Mouse (Mus musculus) ES-Bruce4 (cell line): ENCODE results near the gene Lgr5. TPM values are rescaled to one million over a fixed set of nuclear protein-coding genes. Genes with fewer than 3 reads are reported as not detected.

Experiments used
- H3K27ac ChIP-seq: 2 replicates; pipeline ENCODE4 v1.5.1; 2012; ENCODE audit warnings: low read length, inconsistent platforms; ENCODE audit not compliant: insufficient read depth
- H3K27me3 ChIP-seq: 2 replicates; pipeline ENCODE4 v1.6.1; 2012; ENCODE audit warnings: mild to moderate bottlenecking, low read length, inconsistent platforms; ENCODE audit not compliant: control insufficient read depth, poor library complexity, insufficient read depth, severe bottlenecking
- H3K36me3 ChIP-seq: 2 replicates; pipeline ENCODE4 v1.6.1; 2012; ENCODE audit warnings: inconsistent platforms, mild to moderate bottlenecking, low read length, moderate library complexity; ENCODE audit not compliant: control insufficient read depth, poor library complexity, insufficient read depth, severe bottlenecking
- H3K4me1 ChIP-seq: one replicate; pipeline ENCODE4 v1.8.1; 2011; ENCODE audit warnings: low read length; ENCODE audit not compliant: control insufficient read depth, insufficient read depth
- H3K4me3 ChIP-seq: 2 replicates; pipeline ENCODE4 v1.5.1; 2011; ENCODE audit warnings: low read depth, mild to moderate bottlenecking, low read length
- H3K9ac ChIP-seq: 2 replicates; pipeline ENCODE4 v1.6.1; 2012; ENCODE audit warnings: low read depth, mild to moderate bottlenecking, inconsistent platforms; ENCODE audit not compliant: poor library complexity, severe bottlenecking
- H3K9me3 ChIP-seq: replicated peaks from 2 replicates; pipeline ENCODE4 v1.6.1; 2012; ENCODE audit warnings: mild to moderate bottlenecking, low read length, inconsistent platforms; ENCODE audit not compliant: control insufficient read depth, poor library complexity, insufficient read depth, severe bottlenecking
- CTCF ChIP-seq: IDR thresholded peaks from one replicate; pipeline ENCODE4 v1.8.1; 2011; ENCODE audit warnings: low read depth, low read length
- EP300 ChIP-seq: IDR thresholded peaks from 2 replicates; pipeline ENCODE4 v1.6.1; 2011; ENCODE audit warnings: low read depth, low read length; ENCODE audit not compliant: insufficient read depth
- POLR2A ChIP-seq: IDR thresholded peaks from one replicate; pipeline ENCODE4 v1.8.1; 2011; ENCODE audit warnings: low read length; ENCODE audit not compliant: insufficient read depth
- polyA plus RNA-seq: library from polyadenylated mRNA; stranded (reverse); fragments of >200 nt; gene quantifications from 2 replicates; pipeline ENCODE4 v1.2.4, GENCODE M21; 2011; ENCODE audit warnings: low read depth; ENCODE audit not compliant: missing spikeins, insufficient read depth, insufficient read length

Gene Lgr5
- polyA plus RNA-seq, 1 experiment, result 0.27 TPM

DNA sequence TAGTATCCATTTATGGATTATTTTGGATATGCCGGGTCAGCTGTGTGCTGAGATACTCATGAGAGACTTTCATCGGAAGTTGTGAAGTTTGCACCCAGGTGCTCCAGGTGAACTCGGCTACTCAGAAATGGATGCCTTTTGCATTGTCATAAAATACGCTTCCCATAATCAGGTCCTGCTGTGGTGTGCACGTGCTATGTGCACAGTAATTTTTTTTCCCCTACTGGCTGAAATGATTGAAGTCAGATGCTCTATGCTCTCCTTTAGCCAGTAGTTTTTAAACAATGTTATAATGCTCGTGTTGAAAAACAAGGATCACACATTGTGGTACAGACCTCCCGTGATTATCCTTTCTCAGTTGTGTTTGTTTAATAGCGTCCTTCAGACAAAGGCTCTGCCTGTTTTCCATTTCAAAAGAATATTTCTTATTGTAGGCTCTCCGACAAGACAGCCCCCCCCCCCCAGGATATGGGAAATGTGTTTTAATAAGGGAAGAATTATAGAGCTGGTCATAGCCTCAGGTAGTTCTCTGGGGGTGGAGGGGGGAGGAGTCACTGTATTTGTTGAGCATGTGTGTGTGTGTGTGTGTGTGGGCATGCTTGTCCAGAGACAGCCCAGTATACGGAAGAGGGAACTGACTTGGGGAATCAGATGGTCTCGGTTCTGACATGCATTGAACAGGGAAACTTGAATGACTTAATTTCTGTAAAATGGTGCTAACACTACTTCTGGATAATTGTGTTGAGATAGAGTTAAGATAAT, 34.0 kb downstream of the Lgr5 start:
- Histone ChIP-seq H3K36me3 (no peaks in the 10 kb centered on the region), H3K9me3 (no peaks in the 10 kb centered on the region), H3K27ac (no peak overlapping the region), H3K27me3 (no peaks in the 10 kb centered on the region), H3K4me1 (no peaks in the 10 kb centered on the region), H3K9ac (no peak overlapping the region), H3K4me3 (no peak overlapping the region)
- no peak for TF ChIP-seq POLR2A
- TF ChIP-seq EP300, result no peak
- no peak for TF ChIP-seq CTCF

GRCm38 (mm10) chr10:115551069-115551468, 36.5 kb downstream of the Lgr5 start:
- Histone ChIP-seq H3K9ac (no peak overlapping the region), H3K36me3 (no peaks in the 10 kb centered on the region), H3K27me3 (no peaks in the 10 kb centered on the region), H3K4me1 (no peaks in the 10 kb centered on the region), H3K9me3 (no peaks in the 10 kb centered on the region), H3K4me3 (no peak overlapping the region), H3K27ac (no peak overlapping the region)
- TF ChIP-seq POLR2A, result no peak
- no peak for TF ChIP-seq EP300
- no peak for TF ChIP-seq CTCF

DNA sequence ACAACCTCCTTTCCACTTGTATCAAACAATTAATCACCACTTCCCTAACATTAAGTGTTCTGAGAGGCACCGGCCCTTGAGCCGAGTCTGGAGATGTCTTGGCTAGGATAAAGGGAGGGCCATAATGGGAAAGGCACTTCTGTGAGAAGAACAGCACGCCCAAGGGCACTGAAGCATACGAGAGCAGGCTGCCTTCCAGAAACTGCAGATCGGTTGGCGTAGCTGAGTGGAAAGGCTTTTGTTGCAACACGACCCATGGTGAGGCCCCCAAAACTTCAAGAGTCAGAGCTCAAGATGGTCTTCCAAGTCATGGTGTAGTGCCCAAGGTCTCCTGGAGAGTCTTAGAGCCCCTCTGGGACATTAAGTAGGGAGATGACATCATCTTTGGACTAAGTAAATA, 37.3 kb downstream of the Lgr5 start:
- no peak overlapping the region for H3K27ac ChIP-seq
- H3K9ac ChIP-seq, result no peak overlapping the region
- no peak overlapping the region for H3K4me3 ChIP-seq
- H3K4me1 ChIP-seq, result no peaks in the 10 kb centered on the region
- no peaks in the 10 kb centered on the region for H3K27me3 ChIP-seq
- no peak for TF ChIP-seq EP300
- no peak for TF ChIP-seq CTCF
- TF ChIP-seq POLR2A, result no peak
- no peaks in the 10 kb centered on the region for H3K9me3 ChIP-seq
- H3K36me3 ChIP-seq, result no peaks in the 10 kb centered on the region

GRCm38 (mm10) chr10:115542917-115543316, 44.7 kb downstream of the Lgr5 start:
- Histone ChIP-seq H3K36me3 (no peaks in the 10 kb centered on the region), H3K9me3 (no peaks in the 10 kb centered on the region), H3K4me1 (no peaks in the 10 kb centered on the region), H3K27ac (no peak overlapping the region), H3K9ac (no peak overlapping the region), H3K27me3 (no peaks in the 10 kb centered on the region), H3K4me3 (no peak overlapping the region)
- TF ChIP-seq EP300 (no peak), POLR2A (no peak), CTCF (no peak)

- Histone ChIP-seq H3K9ac (no peak overlapping the region), H3K27me3 (no peaks in the 10 kb centered on the region), H3K27ac (no peak overlapping the region), H3K36me3 (no peaks in the 10 kb centered on the region), H3K4me1 (no peaks in the 10 kb centered on the region), H3K4me3 (no peak overlapping the region), H3K9me3 (no peaks in the 10 kb centered on the region; the same call in 1 of the 2 replicates)
- TF ChIP-seq EP300, result no peak
- TF ChIP-seq CTCF, result no peak
- no peak for TF ChIP-seq POLR2A
Measured at GRCm38 (mm10) chr10:115530746-115531145, 56.8 kb downstream of the Lgr5 start.

GRCm38 (mm10) chr10:115529768-115530167, 57.8 kb downstream of the Lgr5 start:
- H3K9ac ChIP-seq, result no peak overlapping the region
- H3K4me3 ChIP-seq, result no peak overlapping the region
- TF ChIP-seq EP300 (no peak), CTCF (peak; percentile 40)
- H3K4me1 ChIP-seq, result no peaks in the 10 kb centered on the region
- H3K27ac ChIP-seq, result no peak overlapping the region
- H3K27me3 ChIP-seq, result no peaks in the 10 kb centered on the region
- H3K36me3 ChIP-seq, result no peaks in the 10 kb centered on the region
- H3K9me3 ChIP-seq, result no peaks in the 10 kb centered on the region; the same call in 1 of the 2 replicates
